Mouse (Mus musculus) brain, embryonic 14.5 days (tissue): ENCODE data around the gene Cbx8.

Source experiments
- CTCF ChIP-seq: fragments of 200-500 bp; IDR thresholded peaks from 2 replicates; pipeline ENCODE4 v1.5.1; 2012; ENCODE audit warnings: inconsistent platforms, mild to moderate bottlenecking, moderate library complexity, borderline replicate concordance; ENCODE audit not compliant: insufficient read depth, insufficient read length; ENCODE audit errors: extremely low read depth
- POLR2A ChIP-seq: fragments of 200-500 bp; IDR thresholded peaks from 2 replicates; pipeline ENCODE4 v1.6.1; 2012; ENCODE audit warnings: mild to moderate bottlenecking, inconsistent platforms, borderline replicate concordance; ENCODE audit not compliant: poor library complexity, insufficient read depth, insufficient read length, severe bottlenecking; ENCODE audit errors: extremely low read depth

GRCm38 (mm10) chr11:119036934-119037779, 3.6 kb downstream of the Cbx8 start:
- no peak for TF ChIP-seq POLR2A
- TF ChIP-seq CTCF: no peak
